Mouse (Mus musculus): ENCODE measurements around the gene Eef1akmt3. TPM values are rescaled to one million over a fixed set of nuclear protein-coding genes. Genes with fewer than 3 reads are reported as not detected.

Gene Eef1akmt3
- polyA plus RNA-seq (2014; fragmentation: Nextera tagmentation; extraction: Ambion mirVana): 0.08 and 0.15 TPM in 2 replicates

- Histone ChIP-seq H3K9ac (ENCODE audit: low read depth, low read length) (peak within 1 kb of the TSS; percentile 67), H3K27ac (ENCODE audit: low read depth, low read length) (0 out of 2 replicates have a peak within 1 kb of the TSS, but pooled peaks have one; percentile 25), H3K9me3 (ENCODE audit: control insufficient read depth, low read length) (no peaks in the 10 kb centered on the region), H3K4me1 (replicated peaks; ENCODE audit: control insufficient read depth, insufficient read depth, low read length) (peaks cover 3% of the 10 kb centered on the region; the same call in 1 of the 2 replicates), H3K4me2 (replicated peaks; ENCODE audit: low read depth, low read length) (peak within 1 kb of the TSS; percentile 90), H3K36me3 (ENCODE audit: control insufficient read depth, insufficient read depth, low read length) (no peaks in the 10 kb centered on the region), H3K4me3 (ENCODE audit: low read depth, low read length) (peak within 1 kb of the TSS; percentile 80), H3K27me3 (ENCODE audit: control insufficient read depth, insufficient read depth, low read length) (no peaks in the 10 kb centered on the region)
- DNase-seq (ENCODE audit: low spot score): no peak
- peak; percentile 74 for ATAC-seq (ENCODE audit: low FRiP score)
- under 1% methylated on average over 28 of the region's 28 CpGs for WGBS
These were observed at the start of gene Eef1akmt3, which contains the start of gene Mettl1 for GRCm38 (mm10) chr10:127041274-127041766. TSS of gene Eef1akmt3 (minus strand) at chr10:127041513. TSS of gene Mettl1 (plus strand) at chr10:127041414.

- no peak overlapping the region for H3K9ac ChIP-seq (ENCODE audit: low read depth, low read length)
- WGBS: 7% methylated on average over 57 of the region's 57 CpGs
- no peak overlapping the region; the same call in 1 of the 2 replicates for H3K4me2 ChIP-seq (replicated peaks; ENCODE audit: low read depth, low read length)
- H3K4me1 ChIP-seq (replicated peaks; ENCODE audit: control insufficient read depth, insufficient read depth, low read length): 0 out of 2 replicates have a peak, but pooled peaks cover 3% of the 10 kb centered on the region
- no peak for ATAC-seq (ENCODE audit: low FRiP score)
- H3K9me3 ChIP-seq (ENCODE audit: control insufficient read depth, low read length): no peaks in the 10 kb centered on the region
- DNase-seq (ENCODE audit: low spot score): peak; percentile 51
- no peak overlapping the region for H3K27ac ChIP-seq (ENCODE audit: low read depth, low read length)
- no peaks in the 10 kb centered on the region for H3K36me3 ChIP-seq (ENCODE audit: control insufficient read depth, insufficient read depth, low read length)
- peaks cover 48% of the 10 kb centered on the region for H3K27me3 ChIP-seq (ENCODE audit: control insufficient read depth, insufficient read depth, low read length)
- no peak overlapping the region for H3K4me3 ChIP-seq (ENCODE audit: low read depth, low read length)
These were observed 49.5 kb upstream of the Eef1akmt3 start for GRCm38 (mm10) chr10:127090560-127091411.

- H3K9ac ChIP-seq (ENCODE audit: low read depth, low read length): no peak overlapping the region
- no peak overlapping the region for H3K27ac ChIP-seq (ENCODE audit: low read depth, low read length)
- no peak for DNase-seq (ENCODE audit: low spot score)
- no peak overlapping the region for H3K4me3 ChIP-seq (ENCODE audit: low read depth, low read length)
- peaks cover 42% of the 10 kb centered on the region for H3K27me3 ChIP-seq (ENCODE audit: control insufficient read depth, insufficient read depth, low read length)
- no peak for ATAC-seq (ENCODE audit: low FRiP score)
- no peak overlapping the region for H3K4me2 ChIP-seq (replicated peaks; ENCODE audit: low read depth, low read length)
- H3K36me3 ChIP-seq (ENCODE audit: control insufficient read depth, insufficient read depth, low read length): no peaks in the 10 kb centered on the region
- H3K9me3 ChIP-seq (ENCODE audit: control insufficient read depth, low read length): no peaks in the 10 kb centered on the region
- H3K4me1 ChIP-seq (replicated peaks; ENCODE audit: control insufficient read depth, insufficient read depth, low read length): peaks cover 6% of the 10 kb centered on the region
- 76% methylated on average over 6 of the region's 6 CpGs for WGBS
These were observed 44.3 kb upstream of the Eef1akmt3 start for GRCm38 (mm10) chr10:127085633-127086032.

- Histone ChIP-seq H3K27me3 (ENCODE audit: control insufficient read depth, insufficient read depth, low read length) (peaks cover 42% of the 10 kb centered on the region), H3K4me1 (replicated peaks; ENCODE audit: control insufficient read depth, insufficient read depth, low read length) (peaks cover 12% of the 10 kb centered on the region), H3K4me3 (ENCODE audit: low read depth, low read length) (no peak overlapping the region), H3K9ac (ENCODE audit: low read depth, low read length) (no peak overlapping the region), H3K9me3 (ENCODE audit: control insufficient read depth, low read length) (no peaks in the 10 kb centered on the region), H3K36me3 (ENCODE audit: control insufficient read depth, insufficient read depth, low read length) (no peaks in the 10 kb centered on the region), H3K27ac (ENCODE audit: low read depth, low read length) (no peak overlapping the region), H3K4me2 (replicated peaks; ENCODE audit: low read depth, low read length) (no peak overlapping the region)
- no peak for DNase-seq (ENCODE audit: low spot score)
- no peak for ATAC-seq (ENCODE audit: low FRiP score)
- 86% methylated on average over 9 of the region's 9 CpGs for WGBS
These were observed 43.7 kb upstream of the Eef1akmt3 start for GRCm38 (mm10) chr10:127085052-127085451.

GRCm38 (mm10) chr10:127083915-127084306 lies 42.6 kb upstream of the Eef1akmt3 start:
- Histone ChIP-seq H3K27ac (ENCODE audit: low read depth, low read length) (no peak overlapping the region), H3K4me3 (ENCODE audit: low read depth, low read length) (no peak overlapping the region), H3K27me3 (ENCODE audit: control insufficient read depth, insufficient read depth, low read length) (peaks cover 42% of the 10 kb centered on the region), H3K9ac (ENCODE audit: low read depth, low read length) (no peak overlapping the region), H3K36me3 (ENCODE audit: control insufficient read depth, insufficient read depth, low read length) (no peaks in the 10 kb centered on the region), H3K9me3 (ENCODE audit: control insufficient read depth, low read length) (no peaks in the 10 kb centered on the region), H3K4me1 (replicated peaks; ENCODE audit: control insufficient read depth, insufficient read depth, low read length) (peaks cover 18% of the 10 kb centered on the region), H3K4me2 (replicated peaks; ENCODE audit: low read depth, low read length) (no peak overlapping the region)
- ATAC-seq (ENCODE audit: low FRiP score) (no peak), DNase-seq (ENCODE audit: low spot score) (no peak)
- 60% methylated on average over 5 of the region's 5 CpGs for WGBS

GRCm38 (mm10) chr10:127083292-127083914 lies 42.1 kb upstream of the Eef1akmt3 start:
- no peak for DNase-seq (ENCODE audit: low spot score)
- no peak overlapping the region for H3K4me2 ChIP-seq (replicated peaks; ENCODE audit: low read depth, low read length)
- peaks cover 41% of the 10 kb centered on the region for H3K27me3 ChIP-seq (ENCODE audit: control insufficient read depth, insufficient read depth, low read length)
- H3K4me1 ChIP-seq (replicated peaks; ENCODE audit: control insufficient read depth, insufficient read depth, low read length): peaks cover 18% of the 10 kb centered on the region
- H3K4me3 ChIP-seq (ENCODE audit: low read depth, low read length): no peak overlapping the region
- no peak for ATAC-seq (ENCODE audit: low FRiP score)
- no peaks in the 10 kb centered on the region for H3K36me3 ChIP-seq (ENCODE audit: control insufficient read depth, insufficient read depth, low read length)
- H3K9ac ChIP-seq (ENCODE audit: low read depth, low read length): no peak overlapping the region
- whole genome bisulfite sequencing: 38% methylated on average over 8 of the region's 8 CpGs
- H3K27ac ChIP-seq (ENCODE audit: low read depth, low read length): no peak overlapping the region
- no peaks in the 10 kb centered on the region for H3K9me3 ChIP-seq (ENCODE audit: control insufficient read depth, low read length)

GRCm38 (mm10) chr10:127081996-127082620 lies 40.8 kb upstream of the Eef1akmt3 start:
- H3K4me1 ChIP-seq (replicated peaks; ENCODE audit: control insufficient read depth, insufficient read depth, low read length): peaks cover 21% of the 10 kb centered on the region
- DNase-seq (ENCODE audit: low spot score): peak; percentile 63
- no peak overlapping the region; the same call in 1 of the 2 replicates for H3K4me3 ChIP-seq (ENCODE audit: low read depth, low read length)
- no peaks in the 10 kb centered on the region for H3K9me3 ChIP-seq (ENCODE audit: control insufficient read depth, low read length)
- 29% methylated on average over 8 of the region's 8 CpGs for WGBS
- no peaks in the 10 kb centered on the region for H3K36me3 ChIP-seq (ENCODE audit: control insufficient read depth, insufficient read depth, low read length)
- H3K27me3 ChIP-seq (ENCODE audit: control insufficient read depth, insufficient read depth, low read length): peaks cover 44% of the 10 kb centered on the region
- no peak for ATAC-seq (ENCODE audit: low FRiP score)
- H3K27ac ChIP-seq (ENCODE audit: low read depth, low read length): no peak overlapping the region
- H3K9ac ChIP-seq (ENCODE audit: low read depth, low read length): peak overlapping the region; percentile 9; the same call in 1 of the 2 replicates
- H3K4me2 ChIP-seq (replicated peaks; ENCODE audit: low read depth, low read length): peak overlapping the region; percentile 100

Measured in hindbrain, embryonic 11.5 days (tissue).